Mouse (Mus musculus) kidney, postnatal 10 days (tissue): Measurements from ENCODE around the gene Lefty2.

Experiments
- DNase-seq: peaks from one replicate; pipeline ENCODE4 v3.0.0; 2021; ENCODE audit warnings: mixed read lengths

The Lefty2 gene

DNA sequence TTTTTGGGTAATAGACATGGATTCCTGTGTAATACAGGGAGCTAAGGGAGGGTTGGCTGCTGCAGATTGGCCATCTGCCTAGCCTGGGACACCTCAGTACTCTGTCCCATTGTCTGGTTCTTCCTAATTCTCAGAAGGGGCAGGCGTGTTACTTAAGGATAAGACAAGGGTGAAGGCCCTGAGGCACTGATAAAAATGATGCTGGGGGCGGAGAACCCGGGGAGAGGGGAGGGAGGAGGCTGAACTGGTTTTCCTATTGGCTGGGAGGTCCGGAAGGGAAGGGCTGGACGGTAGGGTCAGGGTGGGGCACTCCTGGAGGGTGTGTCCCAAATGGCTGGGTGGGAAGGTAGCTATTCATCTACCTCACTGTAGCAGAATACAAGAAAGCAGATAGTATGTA lies 10.0 kb downstream of the Lefty2 start:
- no peak for DNase-seq

DNA sequence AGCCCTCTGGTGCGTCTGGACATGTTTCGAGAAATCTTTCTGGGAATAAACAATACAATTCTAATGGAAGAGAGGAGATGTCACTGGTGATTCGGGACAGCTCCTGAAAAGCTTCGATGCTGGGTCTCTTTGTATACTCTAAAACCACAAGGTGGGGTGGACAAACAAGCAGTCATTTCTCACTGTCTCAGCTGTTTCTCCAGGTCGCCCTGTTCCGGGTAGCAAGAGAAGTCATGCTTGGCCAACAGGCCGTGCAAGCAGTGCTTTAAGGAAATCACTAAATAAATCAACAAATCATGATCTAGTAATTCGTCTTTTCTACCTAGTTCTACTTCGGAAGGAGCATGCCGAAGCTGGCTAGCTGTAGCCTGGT lies 10.7 kb downstream of the Lefty2 start:
- DNase-seq: peak; percentile 49

DNA sequence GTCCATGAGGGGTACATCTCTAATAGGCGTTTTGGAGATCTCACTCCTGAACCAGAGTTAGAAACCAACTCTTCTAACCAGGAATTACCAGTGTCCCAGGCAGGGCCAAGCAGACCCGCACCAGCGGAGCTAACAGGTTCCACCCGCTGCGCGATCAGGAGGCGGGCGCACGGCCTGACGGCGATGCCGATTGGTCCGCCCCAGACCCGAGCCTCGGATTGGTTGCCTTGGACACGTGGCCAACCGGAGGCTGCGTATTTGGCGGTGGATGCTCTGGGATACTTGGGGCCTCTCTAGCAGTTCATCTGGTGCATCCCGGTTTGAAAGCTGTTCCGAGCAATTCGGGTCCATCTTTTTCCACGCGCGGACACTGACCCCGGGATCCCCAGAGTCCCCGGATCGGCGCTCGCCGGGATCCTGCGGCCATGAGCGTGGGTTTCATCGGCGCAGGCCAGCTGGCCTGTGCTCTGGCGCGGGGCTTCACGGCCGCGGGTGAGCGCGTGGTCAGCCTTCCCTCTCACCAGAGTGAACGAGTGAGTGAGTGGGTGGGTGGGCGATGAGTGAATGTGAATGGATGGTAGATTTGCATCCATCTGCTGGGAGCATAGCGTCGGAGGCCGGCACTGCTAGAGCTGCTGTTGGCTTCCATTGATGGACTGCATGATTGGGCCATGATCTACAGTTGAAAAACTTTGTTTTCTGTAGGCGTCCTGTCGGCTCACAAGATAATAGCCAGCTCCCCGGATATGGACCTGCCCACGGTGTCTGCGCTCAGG lies 11.3 kb downstream of the Lefty2 start, which contains the start of gene Pycr2:
TSS of gene Pycr2 (plus strand) at position 255 of the 776 bp plus-strand sequence.
- peak; percentile 97 for DNase-seq

DNA sequence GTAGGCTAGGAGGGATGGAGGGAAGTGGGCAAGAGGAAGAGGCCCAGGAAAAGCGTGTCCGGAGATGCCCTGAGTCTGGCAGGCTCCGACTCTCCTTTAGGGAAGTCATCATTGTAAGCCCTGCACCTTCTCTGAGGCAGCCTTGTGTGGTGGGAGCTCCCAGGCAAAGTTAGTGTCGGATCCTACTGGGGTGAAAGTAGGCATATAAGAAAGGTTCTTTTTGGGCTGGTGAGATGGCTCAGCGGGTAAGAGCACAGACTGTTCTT lies 11.8 kb downstream of the Lefty2 start:
- no peak for DNase-seq

DNA sequence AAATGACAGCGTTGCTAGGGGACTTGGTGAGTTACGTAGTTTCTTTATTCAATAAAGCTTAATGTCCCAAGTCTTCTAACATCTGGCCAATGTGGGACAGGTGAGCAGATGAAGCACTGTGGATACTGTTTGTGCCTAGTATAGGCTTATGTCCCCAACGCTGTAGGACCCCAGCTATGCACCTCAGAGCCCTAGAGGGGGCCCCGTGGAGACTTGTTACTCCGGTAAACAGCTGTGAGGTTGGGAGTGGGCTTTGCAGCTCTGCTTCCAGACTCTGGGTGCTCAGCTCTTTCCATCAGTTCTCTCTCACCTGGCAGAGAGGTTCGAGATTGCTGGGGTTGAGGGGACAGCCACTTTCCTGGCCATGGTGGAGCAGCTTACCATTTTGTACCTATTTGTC lies 12.4 kb downstream of the Lefty2 start:
- no peak for DNase-seq

DNA sequence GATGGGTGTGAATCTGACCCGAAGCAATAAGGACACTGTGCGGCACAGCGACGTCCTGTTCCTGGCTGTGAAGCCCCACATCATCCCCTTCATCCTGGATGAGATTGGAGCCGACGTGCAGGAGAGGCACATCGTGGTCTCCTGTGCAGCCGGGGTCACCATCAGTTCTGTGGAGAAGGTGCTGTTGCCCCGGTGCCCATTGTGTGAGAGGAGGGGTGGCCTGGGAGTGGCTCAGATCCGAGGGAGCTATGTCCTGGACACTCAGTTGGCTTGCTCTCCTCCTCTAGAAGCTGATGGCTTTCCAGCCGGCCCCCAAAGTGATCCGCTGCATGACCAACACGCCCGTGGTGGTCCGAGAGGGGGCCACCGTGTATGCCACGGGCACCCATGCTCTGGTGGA lies 13.0 kb downstream of the Lefty2 start:
- no peak for DNase-seq

DNA sequence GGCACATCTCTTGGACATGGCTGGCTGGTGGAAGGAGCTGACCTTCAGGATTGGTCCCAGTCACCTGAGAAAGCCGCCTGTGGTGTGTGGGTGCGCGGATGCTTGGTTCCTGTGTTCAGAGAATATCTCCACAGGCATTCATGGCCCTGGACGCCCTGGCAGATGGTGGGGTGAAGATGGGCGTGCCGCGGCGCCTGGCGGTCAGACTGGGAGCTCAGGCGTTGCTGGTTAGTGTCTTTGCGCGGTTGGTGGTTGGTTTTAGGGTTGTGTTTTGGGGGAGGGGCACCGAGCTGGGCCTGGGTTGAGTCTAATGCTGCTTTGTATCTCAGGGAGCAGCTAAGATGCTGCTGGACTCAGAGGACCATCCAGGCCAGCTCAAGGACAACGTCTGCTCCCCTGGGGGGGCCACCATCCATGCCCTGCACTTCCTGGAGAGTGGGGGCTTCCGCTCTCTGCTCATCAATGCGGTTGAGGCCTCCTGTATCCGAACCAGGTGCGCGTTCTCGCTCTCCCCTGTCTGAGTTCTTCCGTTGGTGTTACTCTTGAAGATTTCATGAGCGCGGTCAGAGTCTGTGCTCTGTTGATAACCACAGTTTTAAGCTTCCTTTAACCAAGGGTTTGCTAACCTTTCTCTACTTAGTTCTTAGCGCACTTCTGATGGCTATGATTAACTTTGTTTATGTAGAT lies 13.7 kb downstream of the Lefty2 start:
- DNase-seq: no peak

DNA sequence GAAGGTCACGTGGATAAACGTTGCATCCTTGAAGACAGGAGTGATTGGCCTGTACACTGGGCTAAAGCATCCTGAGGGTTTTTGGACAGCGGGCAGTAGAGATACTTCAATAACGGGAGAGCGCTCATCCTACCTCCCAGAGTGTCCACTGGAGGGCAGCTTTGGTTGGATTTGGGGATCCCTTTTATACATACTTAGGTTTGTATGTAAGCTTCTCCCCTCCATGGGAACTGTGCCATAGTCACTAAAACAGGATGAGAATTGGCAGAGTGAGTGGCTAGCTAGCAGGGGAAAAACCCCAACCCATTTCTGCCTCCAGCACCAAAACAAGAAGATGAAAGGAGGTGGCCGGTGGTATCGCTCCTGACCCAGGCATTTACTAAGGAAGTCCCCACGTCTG lies 18.2 kb downstream of the Lefty2 start:
- peak; percentile 44 for DNase-seq

DNA sequence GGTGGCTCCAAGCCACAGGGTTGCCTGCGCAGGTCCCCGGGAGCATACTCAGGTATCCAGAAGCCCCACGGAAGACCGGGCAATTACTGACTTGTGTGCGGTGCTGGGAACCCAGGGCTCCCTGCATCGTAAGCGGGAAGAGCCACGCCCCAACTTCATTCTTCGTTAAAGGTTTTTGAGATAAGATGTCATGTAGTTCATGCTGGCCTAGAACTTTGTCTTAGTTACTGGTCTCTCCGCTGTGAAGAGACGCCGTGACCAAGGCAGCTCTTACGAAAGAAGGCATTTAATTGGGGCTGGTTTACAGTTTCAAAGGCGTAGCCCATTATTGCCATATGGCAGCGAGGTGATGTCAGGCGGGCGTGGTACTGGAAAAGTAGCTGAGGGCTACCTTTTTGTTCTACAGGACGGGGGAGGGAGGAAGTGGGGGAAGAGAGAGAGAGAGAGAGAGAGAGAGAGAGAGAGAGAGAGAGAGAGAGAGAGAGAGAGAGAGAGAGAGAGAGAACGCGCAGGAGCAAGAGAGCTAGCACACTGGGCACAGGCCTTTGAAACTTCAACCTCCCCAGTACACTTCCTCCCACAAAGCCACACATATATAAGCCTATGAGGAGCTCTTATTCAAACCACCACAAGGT lies 18.9 kb downstream of the Lefty2 start:
- DNase-seq: no peak

DNA sequence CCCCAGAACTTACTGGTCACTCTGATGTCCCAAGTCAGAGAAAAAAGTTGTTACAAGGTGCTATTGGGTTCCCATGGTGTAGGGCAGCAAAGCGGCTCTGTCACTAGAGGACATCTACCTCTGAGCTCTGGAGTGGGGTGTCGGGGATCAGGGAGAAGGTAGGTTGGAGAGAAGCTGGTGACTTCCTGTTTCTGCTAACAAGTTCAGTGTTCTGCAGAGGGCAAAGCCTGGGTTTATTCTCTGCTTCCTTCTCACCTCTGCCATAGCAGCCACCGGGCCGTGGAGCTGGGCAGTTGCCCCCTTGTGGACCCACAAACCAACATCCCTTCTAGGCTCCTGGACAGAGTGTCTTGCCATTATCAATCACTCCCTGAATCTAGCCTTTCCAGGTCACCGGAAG lies 19.9 kb downstream of the Lefty2 start:
- no peak for DNase-seq

DNA sequence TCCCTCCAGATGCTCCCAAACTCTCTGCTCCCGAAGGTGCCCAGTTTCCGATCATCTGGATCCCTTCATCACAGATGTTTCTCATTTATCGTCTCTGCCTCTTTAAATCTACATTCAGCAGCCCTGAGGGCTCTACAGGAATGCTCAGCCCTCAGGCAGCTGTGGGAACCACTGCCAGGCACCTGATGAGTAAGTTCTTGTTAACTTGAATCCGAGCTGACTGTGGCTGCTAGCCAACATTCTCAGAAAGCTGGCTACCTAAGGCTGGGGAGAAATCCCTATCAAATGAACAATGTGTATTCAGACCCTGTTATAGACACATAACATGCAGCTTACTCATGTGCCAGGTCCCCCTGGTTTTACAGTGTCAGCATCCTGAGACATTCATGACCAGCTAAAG lies 20.9 kb downstream of the Lefty2 start:
- DNase-seq: no peak

DNA sequence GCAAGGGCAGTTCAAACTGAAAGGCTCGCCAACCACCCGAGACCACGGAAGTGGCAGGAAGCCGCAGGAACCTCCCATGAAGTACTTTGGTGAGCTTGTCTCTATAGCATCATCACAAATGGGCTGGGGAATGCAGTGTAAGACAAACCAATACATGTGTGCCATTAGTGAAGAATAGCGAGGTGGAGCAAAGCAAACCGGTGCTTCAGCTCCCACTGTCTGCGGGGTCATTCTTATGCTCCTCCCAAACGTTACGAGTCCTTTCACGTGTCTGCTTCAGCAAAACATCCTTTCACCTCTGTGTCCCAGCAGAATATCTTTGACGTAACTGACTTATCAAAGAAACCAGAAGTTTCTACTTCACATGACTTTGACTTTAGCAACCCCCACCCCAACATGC lies 23.5 kb downstream of the Lefty2 start:
- DNase-seq: no peak

DNA sequence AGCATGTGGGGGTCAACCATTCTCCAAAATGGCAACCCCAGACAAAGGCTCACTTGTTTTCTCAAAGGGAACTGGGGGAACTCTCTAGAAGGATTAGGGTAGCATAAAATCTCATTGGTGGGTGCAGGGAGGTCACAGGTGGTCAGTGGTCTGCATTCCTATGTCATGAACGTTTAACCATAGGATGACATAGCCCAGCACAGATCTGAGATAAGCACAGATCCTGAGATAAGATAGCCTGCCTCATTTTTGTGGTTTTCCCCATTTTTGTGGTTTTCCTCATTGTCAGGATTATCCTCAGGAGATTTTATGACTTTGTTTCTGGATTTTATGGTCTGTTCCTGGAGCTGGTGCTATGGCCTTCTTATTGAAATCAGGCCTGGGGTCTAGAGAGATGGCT lies 24.1 kb downstream of the Lefty2 start:
- no peak for DNase-seq

DNA sequence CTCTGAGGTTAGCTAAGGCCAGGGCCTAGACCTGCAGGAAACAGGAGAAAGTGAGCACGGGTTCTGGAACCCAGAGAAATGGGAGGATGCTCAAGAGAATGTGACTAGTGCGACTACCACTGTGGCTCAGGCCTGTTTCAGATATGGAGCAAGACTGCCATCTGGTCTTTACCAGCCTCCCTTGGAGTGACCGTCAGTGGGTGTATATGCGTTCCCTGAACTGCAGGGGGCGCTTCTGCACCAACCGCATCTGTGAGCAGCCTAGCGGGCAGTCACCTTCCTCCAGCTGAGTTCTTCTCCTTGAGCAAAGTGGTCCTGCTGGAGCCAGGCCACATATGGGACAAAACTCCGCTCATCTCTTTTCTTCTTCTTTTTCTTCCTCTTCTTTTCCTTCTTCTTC lies 26.8 kb downstream of the Lefty2 start:
- DNase-seq: peak; percentile 43

DNA sequence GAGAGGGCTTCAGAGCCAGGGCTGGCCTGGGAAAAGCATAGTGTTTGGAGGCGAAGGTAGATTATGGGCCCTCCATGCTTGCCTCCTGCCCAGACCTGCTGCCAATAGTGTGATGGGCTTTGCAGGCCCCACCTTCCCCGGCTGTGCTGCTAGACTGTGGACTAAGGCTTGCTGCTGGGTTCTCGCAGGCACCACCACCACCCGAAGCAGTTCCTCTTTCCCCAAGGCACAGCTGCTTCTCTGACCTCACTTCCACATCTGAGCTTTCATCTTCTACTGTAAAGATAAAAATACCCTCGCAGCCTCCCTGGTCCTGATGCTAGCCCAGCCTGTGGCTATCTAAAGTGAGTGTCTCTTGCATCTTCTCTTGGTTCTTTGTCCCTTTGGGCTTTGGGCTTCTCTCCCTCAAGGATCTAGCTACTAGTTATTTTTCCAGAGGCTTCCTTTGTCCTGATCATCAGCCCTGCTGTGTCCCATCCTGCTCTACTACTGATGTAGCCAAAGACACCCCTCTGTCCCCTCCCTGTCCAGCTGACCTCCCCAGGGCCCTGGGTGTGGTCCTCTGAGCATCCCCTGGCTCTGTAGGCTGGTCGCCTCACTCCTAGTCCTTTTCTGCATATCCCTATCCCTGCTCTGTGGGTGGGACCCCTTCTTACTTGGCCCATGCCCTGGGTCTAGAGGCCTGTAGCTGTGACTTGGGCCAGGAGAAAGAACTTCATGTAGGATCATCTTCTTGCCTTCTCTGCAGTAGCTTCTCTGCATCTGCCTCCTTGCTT lies 29.6 kb downstream of the Lefty2 start:
- no peak for DNase-seq

DNA sequence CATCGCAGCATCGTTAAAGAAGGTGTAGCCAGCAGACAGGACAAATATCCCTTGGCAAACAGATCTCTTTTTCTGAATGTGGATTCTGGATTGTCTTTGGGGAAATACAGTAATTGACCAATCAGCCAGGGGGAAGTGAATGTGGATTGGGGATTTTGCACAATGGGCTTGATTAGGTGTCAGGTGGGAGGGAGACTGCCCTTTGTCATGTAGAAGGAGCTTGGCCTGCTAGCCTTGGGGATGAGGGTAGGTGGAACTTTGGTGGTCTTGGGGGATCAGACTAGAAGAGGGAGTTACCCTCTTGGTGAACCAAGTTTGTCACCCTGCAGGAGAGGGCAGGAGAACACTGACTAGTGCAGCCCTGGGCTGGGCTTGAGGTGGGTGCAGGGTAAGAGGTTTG lies 31.8 kb downstream of the Lefty2 start:
- DNase-seq: no peak

DNA sequence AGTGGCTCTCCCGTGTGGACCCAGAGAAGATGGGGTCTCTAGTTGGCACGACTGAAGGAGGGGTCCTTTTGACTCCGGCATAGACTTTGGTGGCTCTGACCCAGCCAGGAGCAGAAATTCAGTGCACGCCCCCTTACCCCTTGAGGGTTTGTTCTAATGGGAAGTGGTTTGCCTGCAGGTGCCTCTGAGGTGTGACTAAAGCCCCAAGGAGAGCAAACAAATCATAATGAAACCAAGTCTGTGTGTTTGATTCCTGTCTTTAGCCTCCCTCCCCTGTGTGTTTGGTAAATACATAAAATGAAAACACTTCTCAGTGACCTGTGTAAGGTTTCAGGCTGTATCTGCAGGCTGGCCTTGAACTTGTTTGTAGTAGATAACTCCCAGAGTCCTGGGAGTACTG lies 33.4 kb downstream of the Lefty2 start:
- no peak for DNase-seq

DNA sequence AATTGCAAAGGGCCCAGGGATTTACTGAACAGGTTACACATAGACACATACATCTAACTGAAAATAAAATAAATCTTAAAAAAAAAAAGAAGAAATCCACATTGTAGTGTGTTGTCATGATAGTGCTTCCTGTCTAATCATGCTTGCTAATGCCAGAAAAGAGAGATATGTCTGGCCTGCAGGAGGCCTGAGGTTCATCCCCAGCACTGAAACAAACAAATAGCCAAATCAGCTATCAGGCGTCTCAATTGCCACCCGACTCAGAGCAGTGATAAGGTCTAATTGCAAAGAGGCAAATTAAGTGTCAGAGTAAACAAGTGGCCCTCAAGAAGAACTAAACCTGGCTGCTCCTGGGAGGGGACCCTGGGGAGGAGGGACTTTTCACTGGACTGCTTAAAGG lies 36.7 kb downstream of the Lefty2 start:
- no peak for DNase-seq

DNA sequence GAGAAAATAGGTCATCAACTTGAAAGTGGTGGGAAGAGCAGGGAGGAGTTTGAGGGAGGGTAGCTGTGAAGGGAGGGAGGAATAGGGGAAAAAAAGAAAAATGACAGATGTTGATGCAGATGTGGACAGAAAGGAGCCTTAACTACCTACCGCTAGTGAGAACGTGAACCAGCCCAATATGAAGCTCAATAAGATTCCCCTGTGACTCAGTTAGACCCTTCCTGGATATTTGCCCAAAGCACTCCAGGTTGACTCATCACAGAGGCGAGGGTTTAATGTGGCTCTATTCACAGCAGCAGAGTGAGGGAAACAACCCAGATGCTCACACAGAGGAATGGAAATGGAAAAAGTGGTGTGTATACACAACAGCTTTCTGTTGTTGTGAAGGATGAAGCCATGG lies 38.2 kb downstream of the Lefty2 start:
- no peak for DNase-seq

DNA sequence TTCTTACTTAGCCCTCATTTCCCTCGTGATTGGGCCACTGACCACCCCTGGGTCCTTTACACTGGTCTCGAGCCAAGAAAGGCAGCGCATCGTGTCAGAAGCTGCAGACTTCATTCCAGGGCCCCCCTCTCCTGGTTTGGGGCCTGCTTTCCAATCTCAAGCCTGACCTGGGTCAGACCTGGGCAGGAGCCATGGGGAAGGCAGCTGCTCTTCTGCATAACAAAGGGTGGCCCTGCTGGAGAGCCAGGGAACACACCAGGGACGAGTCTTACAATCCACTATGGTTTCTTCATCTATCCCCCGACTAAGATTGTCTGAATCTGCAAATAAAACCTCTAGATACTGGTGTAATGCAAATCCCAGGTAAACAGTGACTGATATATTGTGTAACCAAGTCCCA lies 40.8 kb downstream of the Lefty2 start:
- DNase-seq: no peak

DNA sequence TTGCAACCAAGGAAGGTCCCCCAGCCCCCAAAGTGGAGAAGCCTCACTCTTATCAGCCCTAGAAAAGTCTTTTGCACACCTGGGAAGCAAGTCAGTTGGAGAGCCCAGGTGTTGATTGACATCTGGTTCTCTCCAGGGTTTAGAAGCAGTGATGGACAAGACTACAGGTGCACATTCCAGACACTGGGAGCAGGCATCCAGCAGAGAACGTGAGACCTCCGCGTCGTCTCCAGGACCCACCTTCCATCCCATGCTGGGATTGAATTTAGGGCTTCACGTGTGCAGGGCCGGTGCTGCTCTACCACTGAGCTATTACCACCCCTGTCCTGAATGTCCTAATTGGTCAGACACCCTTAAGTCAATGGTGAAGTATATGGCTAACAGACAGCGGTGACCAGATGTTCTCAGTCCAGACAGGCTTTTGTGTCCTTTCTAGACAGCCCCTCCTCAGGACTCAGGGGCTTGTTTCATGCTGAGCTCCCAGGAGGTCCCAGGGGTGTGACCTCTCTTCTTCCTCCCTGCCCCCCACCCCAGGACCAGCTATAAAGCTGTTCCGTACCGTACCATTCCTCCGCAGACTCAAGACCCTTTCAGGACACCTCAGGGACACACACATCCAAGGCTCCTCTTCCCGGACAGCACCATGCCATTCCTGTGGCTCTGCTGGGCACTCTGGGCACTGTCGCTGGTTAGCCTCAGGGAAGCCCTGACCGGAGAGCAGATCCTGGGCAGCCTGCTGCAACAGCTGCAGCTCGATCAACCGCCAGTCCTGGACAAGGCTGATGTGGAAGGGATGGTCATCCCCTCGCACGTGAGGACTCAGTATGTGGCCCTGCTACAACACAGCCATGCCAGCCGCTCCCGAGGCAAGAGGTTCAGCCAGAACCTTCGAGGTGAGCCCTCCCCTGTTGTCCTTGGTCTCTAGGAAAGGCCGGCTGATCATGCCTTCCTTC lies 41.8 kb downstream of the Lefty2 start, which contains the start of gene Lefty1:
TSS of gene Lefty1 (plus strand) at position 556 of the 953 bp plus-strand sequence.
- no peak for DNase-seq
